Mouse (Mus musculus) heart, embryonic 14.5 days (tissue): Measurements from ENCODE around the gene Sema3b. TPM values are rescaled to one million over a fixed set of nuclear protein-coding genes. Genes with fewer than 3 reads are reported as not detected.

Source experiments
- ATAC-seq: fragments of 200-750 bp; cut with Nextera tagmentation; 2 replicates; pipeline ENCODE4 v1.8.0; 2017; ENCODE audit warnings: low read depth, moderate TSS enrichment; ENCODE audit not compliant: insufficient number of reproducible peaks, insufficient read depth, low FRiP score
- H3K27ac ChIP-seq, 2 experiments: fragments of 200-500 bp in 1 of 2; fragments of 300-500 bp in 1 of 2; sonication (generic) in 1 of 2; replicated peaks in 1 of 2; 2 replicates each; pipeline ENCODE4 v1.5.1; 2012 to 2014; ENCODE audit warnings: low read depth in 2 of 2, low read length in 2 of 2, control low read depth in 1 of 2, mild to moderate bottlenecking in 1 of 2, mixed read lengths in 1 of 2; ENCODE audit not compliant: control insufficient read depth in 1 of 2, insufficient read depth in 1 of 2
- H3K27me3 ChIP-seq: fragments of 300-500 bp; sonication (generic); 2 replicates; pipeline ENCODE4 v1.6.1; 2014; ENCODE audit warnings: mild to moderate bottlenecking, low read length, control low read depth; ENCODE audit not compliant: control insufficient read depth, insufficient read depth
- H3K36me3 ChIP-seq: fragments of 300-500 bp; sonication (generic); 2 replicates; pipeline ENCODE4 v1.6.1; 2014; ENCODE audit warnings: mild to moderate bottlenecking, control low read depth, low read length, mixed read lengths; ENCODE audit not compliant: control insufficient read depth, insufficient read depth
- H3K4me1 ChIP-seq, 2 experiments: fragments of 200-500 bp in 1 of 2; fragments of 300-500 bp in 1 of 2; sonication (generic) in 1 of 2; 2 replicates each; pipeline ENCODE4 v1.6.1; 2012 to 2014; ENCODE audit warnings: low read length in 2 of 2, control low read depth in 1 of 2, mixed read lengths in 1 of 2; ENCODE audit not compliant: control insufficient read depth in 2 of 2, insufficient read depth in 2 of 2
- H3K4me2 ChIP-seq: fragments of 300-500 bp; sonication (generic); 2 replicates; pipeline ENCODE4 v1.6.1; 2014; ENCODE audit warnings: mild to moderate bottlenecking, low read length
- H3K4me3 ChIP-seq, 2 experiments: fragments of 200-500 bp in 1 of 2; fragments of 300-500 bp in 1 of 2; sonication (generic) in 1 of 2; 2 replicates each; pipeline ENCODE4 v1.5.1; 2012 to 2014; ENCODE audit warnings: low read length in 2 of 2, mild to moderate bottlenecking in 2 of 2, control low read depth in 1 of 2, low read depth in 1 of 2, moderate library complexity in 1 of 2; ENCODE audit not compliant: control insufficient read depth in 1 of 2, insufficient read depth in 1 of 2
- H3K9ac ChIP-seq: fragments of 300-500 bp; sonication (generic); 2 replicates; pipeline ENCODE4 v1.6.1; 2014; ENCODE audit warnings: mild to moderate bottlenecking, low read length
- H3K9me3 ChIP-seq: fragments of 300-500 bp; sonication (generic); 2 replicates; pipeline ENCODE4 v1.6.1; 2016; ENCODE audit warnings: low read length, control low read depth; ENCODE audit not compliant: control insufficient read depth
- WGBS: fragments of 180-500 bp; shearing (Covaris S2); extraction: QIAGEN DNeasy Blood & Tissue Kit; methylation state at CpG from one replicate; pipeline ENCODE4 v1.1.7; 2014; 5-methylcytosine and 5-hydroxymethylcytosine counted together
- polyA plus RNA-seq: library from polyadenylated mRNA; unstranded; fragments of >200 nt; fragmentation: Nextera tagmentation; extraction: Ambion mirVana; gene quantifications from 2 replicates; pipeline ENCODE4 v1.2.1, GENCODE M21; 2014

Gene Sema3b
- polyA plus RNA-seq, 1 experiment from 2014 or later = 6.5 TPM

DNA sequence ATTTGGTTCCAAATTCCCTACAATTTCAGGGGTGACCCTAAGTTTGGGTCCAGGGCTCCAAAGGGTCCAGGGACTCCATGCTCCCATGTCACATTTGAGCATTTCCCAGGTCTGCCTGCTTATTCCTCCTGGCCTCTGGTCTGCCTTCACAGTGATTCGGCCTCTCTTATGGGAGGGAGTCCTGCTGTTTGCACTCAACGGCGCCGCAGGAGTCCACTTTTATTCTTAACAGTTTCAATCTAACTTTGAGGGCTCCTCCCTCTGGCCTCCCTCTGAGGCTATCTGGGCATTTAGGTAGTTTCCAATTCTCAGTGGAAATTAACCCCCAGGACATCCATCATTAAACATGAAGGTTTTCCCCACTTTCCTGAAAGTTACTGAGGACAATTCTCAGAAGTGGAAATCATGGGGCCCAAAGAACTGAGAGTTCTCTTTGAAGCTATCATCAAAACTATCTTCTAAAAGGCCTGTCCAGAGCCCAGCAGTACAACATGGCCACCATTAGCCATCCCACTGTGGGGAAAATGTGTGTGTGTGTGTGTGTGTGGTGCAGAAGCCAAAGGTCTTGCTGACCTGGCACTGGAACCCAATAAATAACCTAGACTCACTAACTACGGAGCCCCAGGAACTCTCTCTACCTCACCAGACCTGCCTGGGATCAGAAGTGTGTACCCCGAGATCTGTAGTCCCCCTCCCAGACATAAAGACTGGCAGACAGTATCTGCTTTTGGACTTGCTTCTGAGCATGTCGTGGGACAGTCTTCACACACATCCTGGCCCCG lies 14.6 kb downstream of the Sema3b start:
- H3K9me3 ChIP-seq = no peaks in the 10 kb centered on the region
- no peak overlapping the region for H3K27ac ChIP-seq
- no peak for ATAC-seq
- WGBS = 79% methylated on average over 8 of the region's 8 CpGs
- no peaks in the 10 kb centered on the region for H3K27me3 ChIP-seq
- H3K4me3 ChIP-seq = no peak overlapping the region
- peaks cover 58% of the 10 kb centered on the region for H3K36me3 ChIP-seq
- no peak overlapping the region for H3K4me2 ChIP-seq
- H3K4me1 ChIP-seq = peaks cover 34 to 44% of the 10 kb centered on the region in 2 experiments
- no peak overlapping the region for H3K9ac ChIP-seq

DNA sequence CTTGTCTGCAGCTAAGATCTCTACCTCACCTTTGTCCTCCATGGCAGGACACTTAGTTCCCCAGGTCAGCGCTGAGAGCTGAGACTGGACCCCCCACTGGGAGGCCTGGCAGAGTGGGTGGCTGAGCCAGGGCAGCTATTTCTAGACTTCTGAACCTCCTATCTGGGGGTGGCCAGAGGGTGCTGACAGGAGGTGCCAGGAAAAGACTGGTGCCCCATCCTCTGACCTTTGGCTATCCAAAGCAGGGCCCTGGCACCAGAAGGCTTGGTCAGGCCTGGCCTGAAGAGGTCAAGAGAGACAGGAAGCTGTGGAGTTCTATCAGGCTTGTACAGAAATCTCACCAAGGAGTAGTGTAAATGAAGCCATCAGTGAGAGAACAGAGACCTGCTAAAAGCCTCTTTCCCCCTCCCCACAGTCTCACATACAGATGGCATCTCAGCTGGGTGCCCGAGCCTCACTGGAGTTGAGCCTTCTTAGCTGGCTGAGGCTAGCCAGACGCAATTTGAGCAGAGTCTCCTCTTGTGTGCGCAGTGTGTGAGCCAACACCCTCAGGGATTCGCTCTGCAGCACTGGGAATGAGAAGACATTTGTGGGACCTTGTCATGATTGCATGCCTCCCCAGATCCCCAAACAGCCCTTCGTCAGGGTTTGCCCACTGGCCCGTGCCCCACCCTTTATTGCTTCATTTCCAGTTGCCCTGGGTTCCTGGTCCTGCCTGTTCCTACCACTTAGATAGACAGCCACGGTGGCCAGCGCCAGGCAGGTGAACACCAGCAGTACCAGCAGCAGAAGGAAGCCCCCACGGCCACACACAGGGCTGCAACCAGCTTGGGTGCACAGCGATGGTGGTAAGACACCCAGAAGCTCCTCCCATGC lies 15.7 kb downstream of the Sema3b start:
- WGBS = 67% methylated on average over 11 of the region's 11 CpGs
- H3K4me1 ChIP-seq = peaks cover 43 to 55% of the 10 kb centered on the region in 2 experiments
- peak overlapping the region; percentile 36; the same call in 1 of the 2 replicates for H3K4me2 ChIP-seq
- peak overlapping the region; percentile 44; the same call in 1 of the 2 replicates for H3K9ac ChIP-seq
- no peak for ATAC-seq
- no peak overlapping the region for H3K4me3 ChIP-seq
- H3K27ac ChIP-seq = peak overlapping the region; percentile 39 to 43; a peak in 3 of 4 replicates
- no peaks in the 10 kb centered on the region for H3K9me3 ChIP-seq
- no peaks in the 10 kb centered on the region for H3K27me3 ChIP-seq
- H3K36me3 ChIP-seq = peaks cover 60% of the 10 kb centered on the region

DNA sequence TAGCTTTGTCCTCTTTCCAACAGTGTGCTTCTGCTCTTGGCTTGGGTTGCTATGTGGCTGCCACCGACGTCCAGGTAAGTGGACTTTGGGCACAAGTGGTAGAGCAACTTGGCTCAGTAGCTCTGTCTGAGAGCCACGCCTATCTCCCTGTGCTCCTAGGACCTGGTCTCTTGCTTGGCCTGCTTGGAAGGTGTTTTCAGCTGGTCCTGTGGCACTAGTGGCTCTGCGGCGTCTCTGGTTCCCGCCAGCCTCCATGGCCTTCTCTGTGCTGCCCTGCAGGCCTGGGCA lies 18.3 kb downstream of the Sema3b start:
- ATAC-seq = no peak
- Histone ChIP-seq H3K9me3 (no peaks in the 10 kb centered on the region), H3K4me2 (no peak overlapping the region), H3K27ac (peak overlapping the region in 1 of 2 experiments; percentile 57; a peak in 1 of 4 replicates), H3K36me3 (peaks cover 58% of the 10 kb centered on the region), H3K9ac (no peak overlapping the region), H3K27me3 (no peaks in the 10 kb centered on the region), H3K4me3 (no peak overlapping the region), H3K4me1 (peaks cover 33 to 48% of the 10 kb centered on the region in 2 experiments)
- WGBS = 94% methylated on average over 6 of the region's 6 CpGs

DNA sequence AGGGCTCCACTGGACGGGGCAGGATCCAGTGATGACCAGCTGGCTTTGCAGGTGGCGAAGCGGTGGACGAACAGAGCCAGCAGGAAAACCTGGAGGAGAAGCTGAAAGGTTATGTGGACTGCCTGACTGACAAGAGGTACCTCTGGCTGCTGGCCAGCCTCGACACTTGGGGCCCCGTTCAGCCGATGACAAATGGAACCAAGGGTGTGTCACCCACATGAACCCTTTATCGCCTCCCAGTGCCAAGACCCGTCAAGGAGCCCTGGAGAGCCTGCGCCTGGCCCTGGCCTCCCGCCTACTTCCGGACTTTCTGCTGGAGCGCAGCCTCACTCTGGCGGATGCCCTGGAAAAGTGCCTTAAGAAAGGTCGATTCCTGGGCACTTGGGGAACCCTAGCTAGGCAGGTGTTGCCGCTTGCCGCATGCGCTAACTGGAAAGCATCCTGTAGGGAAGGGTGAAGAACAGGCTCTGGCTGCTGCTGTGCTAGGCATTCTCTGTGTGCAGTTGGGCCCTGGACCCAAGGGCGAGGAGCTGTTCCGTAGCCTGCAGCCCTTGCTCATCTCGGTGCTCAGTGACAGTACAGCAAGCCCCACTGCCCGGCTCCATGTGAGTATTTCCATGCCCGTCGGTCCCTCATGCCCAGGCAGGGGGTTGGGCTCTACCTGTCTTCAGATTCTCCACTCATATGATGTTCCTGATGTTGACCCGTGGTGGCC lies 18.8 kb downstream of the Sema3b start:
- Histone ChIP-seq H3K27ac (peak overlapping the region; percentile 40 to 57; a peak in 3 of 4 replicates), H3K9ac (peak overlapping the region; percentile 5; the same call in 1 of the 2 replicates), H3K4me3 (no peak overlapping the region)

DNA sequence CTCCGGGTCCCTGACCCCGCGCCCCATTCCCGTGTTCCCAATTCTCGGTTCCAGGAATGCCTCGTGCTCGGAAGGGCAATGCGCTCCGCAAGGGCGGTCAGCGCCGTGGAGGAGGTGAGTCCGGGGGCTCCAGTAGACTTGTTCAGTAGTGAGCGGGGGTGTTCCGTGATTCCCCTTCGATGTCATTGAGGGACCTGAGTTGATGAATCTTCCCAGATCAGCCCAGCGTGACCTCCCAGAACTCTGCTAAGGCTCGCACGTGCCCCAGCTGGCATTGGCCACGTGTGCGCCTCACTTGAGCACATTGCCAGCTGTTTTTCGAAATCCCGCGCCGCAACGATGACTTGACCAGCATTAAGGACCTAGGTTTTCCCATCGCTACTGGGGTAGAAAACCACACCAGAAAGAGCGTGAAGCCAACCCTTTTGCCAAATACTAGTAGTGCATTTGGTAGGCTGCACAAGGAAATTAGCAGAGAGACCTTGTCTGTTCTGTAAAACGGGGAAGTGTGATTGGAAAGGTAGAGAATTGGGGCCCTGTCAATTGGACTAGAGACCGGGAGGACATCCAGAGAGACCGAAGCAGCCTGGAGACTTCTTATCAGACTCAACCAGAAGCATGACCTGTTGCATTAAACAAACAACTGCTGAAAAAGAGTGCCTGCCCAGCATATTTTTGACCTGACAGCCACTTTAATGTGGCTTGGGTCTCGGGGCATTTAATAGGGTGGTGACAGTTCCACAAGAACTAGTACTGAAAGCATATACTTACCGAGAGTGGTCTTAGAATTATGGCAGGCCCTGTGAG lies 21.0 kb downstream of the Sema3b start:
- H3K4me3 ChIP-seq = peak overlapping the region; percentile 64 to 70
- H3K27me3 ChIP-seq = no peaks in the 10 kb centered on the region
- H3K9me3 ChIP-seq = no peaks in the 10 kb centered on the region
- no peak; the same call in 1 of the 2 replicates for ATAC-seq
- H3K9ac ChIP-seq = peak overlapping the region; percentile 79
- peaks cover 24 to 38% of the 10 kb centered on the region in 2 experiments for H3K4me1 ChIP-seq
- under 1% methylated on average over 33 of the region's 33 CpGs for WGBS
- peaks cover 48% of the 10 kb centered on the region for H3K36me3 ChIP-seq
- H3K27ac ChIP-seq = peak overlapping the region; percentile 17 to 64; a peak in 3 of 4 replicates
- H3K4me2 ChIP-seq = peak overlapping the region; percentile 94

More for the DNA sequence above, 18.8 kb downstream of the Sema3b start:
- H3K4me2 ChIP-seq = peak overlapping the region; percentile 94; the same call in 1 of the 2 replicates
- peaks cover 54% of the 10 kb centered on the region for H3K36me3 ChIP-seq
- H3K4me1 ChIP-seq = peaks cover 33 to 48% of the 10 kb centered on the region in 2 experiments
- 55% methylated on average over 25 of the region's 25 CpGs for whole genome bisulfite sequencing
- H3K27me3 ChIP-seq = no peaks in the 10 kb centered on the region
- ATAC-seq = no peak
- H3K9me3 ChIP-seq = no peaks in the 10 kb centered on the region

DNA sequence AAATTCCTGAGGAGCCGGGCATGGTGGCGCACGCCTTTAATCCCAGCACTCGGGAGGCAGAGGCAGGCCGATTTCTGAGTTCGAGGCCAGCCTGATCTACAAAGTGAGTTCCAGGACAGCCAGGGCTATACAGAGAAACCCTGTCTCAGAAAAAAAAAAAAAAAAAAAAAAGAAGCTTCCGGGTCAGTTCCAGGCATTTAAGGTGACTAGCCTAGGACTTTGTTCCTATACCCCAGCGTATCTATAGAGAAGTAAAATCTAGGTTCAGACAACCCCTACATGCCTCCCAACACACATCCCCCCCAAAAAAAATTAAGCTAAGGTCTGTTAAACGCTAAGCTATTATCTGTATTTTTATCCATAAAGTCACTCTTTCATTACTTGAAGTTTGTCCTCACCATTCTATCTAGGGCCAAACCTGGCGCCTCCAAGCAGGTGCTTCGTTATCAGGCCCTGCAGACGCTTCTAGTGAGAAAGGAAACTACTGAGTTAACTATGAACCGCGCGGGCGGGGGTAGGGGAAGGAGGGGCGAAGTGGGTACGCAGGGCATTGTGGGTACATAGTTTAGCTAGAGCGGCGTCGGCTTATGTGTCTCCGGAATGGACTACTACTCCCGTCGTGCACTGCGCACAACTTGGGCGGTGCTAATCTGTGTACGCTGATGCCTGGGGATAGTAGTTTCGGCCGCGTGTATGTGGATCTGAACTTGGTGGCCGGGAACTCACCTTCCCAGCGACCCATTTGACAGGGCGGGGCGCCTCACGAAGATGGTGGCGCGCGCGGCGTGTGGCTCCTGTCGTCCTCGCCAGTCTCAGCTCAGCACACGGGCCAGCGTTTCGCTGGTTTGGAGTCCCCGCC lies 21.8 kb downstream of the Sema3b start, which contains the start of gene Ifrd2:
Ifrd2 (plus strand) TSS at position 669 of the 859 bp plus-strand sequence.
- peaks cover 23 to 30% of the 10 kb centered on the region in 2 experiments for H3K4me1 ChIP-seq
- 11% methylated on average over 46 of the region's 46 CpGs for WGBS
- peak; percentile 97 for ATAC-seq

More for the DNA sequence above, 21.8 kb downstream of the Sema3b start, which contains the start of gene Ifrd2:
- Histone ChIP-seq H3K36me3 (peaks cover 46% of the 10 kb centered on the region), H3K9ac (peak within 1 kb of the TSS; percentile 79), H3K4me3 (peak within 1 kb of the TSS; percentile 64 to 70), H3K27me3 (no peaks in the 10 kb centered on the region), H3K9me3 (no peaks in the 10 kb centered on the region), H3K27ac (peak within 1 kb of the TSS; percentile 17 to 64; a peak in 3 of 4 replicates), H3K4me2 (peak within 1 kb of the TSS; percentile 94)
